10 mouse cellular contexts compared by ENCODE assay signal in genomic region chr5:62939050-62939449, GRCm38 (mm10).
DNase-seq lines count a peak whose midpoint lies in the region; ATAC-seq and TF ChIP-seq lines count a peak whose summit lies in the region.
"Had no signal": no experiment of that assay in that cellular context is flagged by ENCODE, and none has a peak within 500 bp of the region (broad histone marks: within the 10 kb centered on the region; RNA-seq: fewer than 3 reads in every experiment).

No protein-coding gene starts in this region.

- ATAC-seq in lung, postnatal 0 days, result no peak
- peak; percentile 66 for ATAC-seq in forebrain, postnatal 0 days

- H3K27ac ChIP-seq in lung, postnatal 0 days (ENCODE audit: low read length), result no peak overlapping the region
- H3K27ac ChIP-seq in forebrain, postnatal 0 days (ENCODE audit: low read depth, low read length), result no peak overlapping the region
- H3K27ac ChIP-seq: embryonic facial prominence, embryonic 12.5 days; kidney, embryonic 15.5 days had no signal

- DNase-seq in cerebellum, postnatal 10 days, result peak; percentile 23 to 54
- DNase-seq in cerebellum, adult 8-10 months, result no peak
- DNase-seq in lung, postnatal 0 days (ENCODE audit: low spot score), result peak; percentile 46
- DNase-seq in lung, adult 18-20 months, result no peak
- DNase-seq in forebrain, postnatal 0 days, result peak; percentile 71
- peak; percentile 1 for DNase-seq in retina, postnatal 7 days (ENCODE audit: low read depth, low spot score)
- no peak for DNase-seq in heart, postnatal 10 days
- no peak for DNase-seq in adrenal gland, postnatal 36 days

- no peak overlapping the region for H3K4me2 ChIP-seq in lung, postnatal 0 days (replicated peaks; ENCODE audit: low read depth, low read length)
- H3K4me2 ChIP-seq in forebrain, postnatal 0 days (ENCODE audit: low read depth), result no peak overlapping the region
- H3K4me2 ChIP-seq: embryonic facial prominence, embryonic 12.5 days; kidney, embryonic 15.5 days had no signal

- no peak overlapping the region for H3K4me3 ChIP-seq in lung, postnatal 0 days (ENCODE audit: low read depth, low read length)
- H3K4me3 ChIP-seq in forebrain, postnatal 0 days (ENCODE audit: low read depth, low read length), result no peak overlapping the region
- H3K4me3 ChIP-seq: embryonic facial prominence, embryonic 12.5 days; kidney, embryonic 15.5 days had no signal

- no peaks in the 10 kb centered on the region for H3K9me3 ChIP-seq in lung, postnatal 0 days (ENCODE audit: low read length)
- no peaks in the 10 kb centered on the region for H3K9me3 ChIP-seq in forebrain, postnatal 0 days (ENCODE audit: low read length)
- H3K9me3 ChIP-seq: embryonic facial prominence, embryonic 12.5 days; kidney, embryonic 15.5 days had no signal

- H3K27me3 ChIP-seq in lung, postnatal 0 days (replicated peaks; ENCODE audit: insufficient read depth, low read length), result no peaks in the 10 kb centered on the region
- no peaks in the 10 kb centered on the region for H3K27me3 ChIP-seq in forebrain, postnatal 0 days (ENCODE audit: insufficient read depth, low read length)
- H3K27me3 ChIP-seq: embryonic facial prominence, embryonic 12.5 days; kidney, embryonic 15.5 days had no signal

- H3K36me3 ChIP-seq in lung, postnatal 0 days (ENCODE audit: insufficient read depth, low read length), result no peaks in the 10 kb centered on the region
- H3K36me3 ChIP-seq in forebrain, postnatal 0 days (ENCODE audit: insufficient read depth), result no peaks in the 10 kb centered on the region
- H3K36me3 ChIP-seq: embryonic facial prominence, embryonic 12.5 days; kidney, embryonic 15.5 days had no signal

- no peaks in the 10 kb centered on the region for H3K4me1 ChIP-seq in lung, postnatal 0 days (ENCODE audit: insufficient read depth, low read depth, low read length)
- H3K4me1 ChIP-seq in forebrain, postnatal 0 days (ENCODE audit: insufficient read depth), result no peaks in the 10 kb centered on the region
- H3K4me1 ChIP-seq: embryonic facial prominence, embryonic 12.5 days; kidney, embryonic 15.5 days had no signal

- WGBS in lung, postnatal 0 days, result 39% methylated on average over 6 of the region's 6 CpGs
- WGBS in forebrain, postnatal 0 days, result 39% methylated on average over 6 of the region's 6 CpGs

- peak; percentile 61 for TF ChIP-seq CTCF in lung, postnatal 0 days (IDR thresholded peaks at IDR 0.05)
- peak; percentile 66 for TF ChIP-seq CTCF in forebrain, postnatal 0 days (IDR thresholded peaks at IDR 0.05; ENCODE audit: low read depth)

- H3K9ac ChIP-seq in lung, postnatal 0 days (replicated peaks; ENCODE audit: low read depth), result no peak overlapping the region
- H3K9ac ChIP-seq in forebrain, postnatal 0 days, result no peak overlapping the region
- H3K9ac ChIP-seq: embryonic facial prominence, embryonic 12.5 days; kidney, embryonic 15.5 days had no signal

- intact Hi-C loops in heart, postnatal 10 days (cut with DNase I), result no loop called here

- TF ChIP-seq EP300 in lung, postnatal 0 days (IDR thresholded peaks at IDR 0.05), result no peak

Comparison
In these comparisons a context has a peak if more than half of its experiments do, and no peak if none do; other contexts are left out.
1. DNase-seq: peak in cerebellum, postnatal 10 days (2 of 2), lung, postnatal 0 days (single experiment), forebrain, postnatal 0 days (single experiment) and retina, postnatal 7 days (single experiment); none in cerebellum, adult 8-10 months (single experiment), lung, adult 18-20 months (0 of 2), heart, postnatal 10 days (0 of 2) and adrenal gland, postnatal 36 days (0 of 2).